Mouse (Mus musculus) megakaryocyte, embryonic 14.5 days (primary cell): Measurements from ENCODE around the gene Lsp1.

Experiments used
- FLI1 ChIP-seq: IDR thresholded peaks from 2 replicates; pipeline ENCODE4 v1.6.1; 2012; ENCODE audit warnings: low read length, inconsistent platforms, mixed read lengths
- GATA1 ChIP-seq: IDR thresholded peaks from 3 replicates; pipeline ENCODE4 v1.6.1; 2012; ENCODE audit warnings: mixed read lengths, low read length, inconsistent platforms, borderline replicate concordance

- TF ChIP-seq GATA1 (no peak), FLI1 (no peak)
These were observed 82.2 kb downstream of the Lsp1 start for GRCm38 (mm10) chr7:142542771-142543303.
